Mouse (Mus musculus) heart, embryonic 12.5 days (tissue): ENCODE measurements around the gene Boc. TPM values are rescaled to one million over a fixed set of nuclear protein-coding genes. Genes with fewer than 3 reads are reported as not detected.
"Not testable (repeated sequence)": the region's sequence is repeated elsewhere in the genome, so short reads cannot be mapped to it uniquely, and the experiment has no call there.

Experiments
- ATAC-seq: fragments of 200-750 bp; cut with Nextera tagmentation; 2 replicates; pipeline ENCODE4 v1.8.0; 2017; ENCODE audit warnings: moderate TSS enrichment, moderate library complexity; ENCODE audit not compliant: insufficient number of reproducible peaks, low FRiP score
- H3K27ac ChIP-seq: fragments of 300-500 bp; sonication (generic); 2 replicates; pipeline ENCODE4 v1.5.1; 2016; ENCODE audit warnings: mild to moderate bottlenecking, moderate library complexity; ENCODE audit not compliant: poor library complexity, severe bottlenecking
- H3K27me3 ChIP-seq: fragments of 300-500 bp; sonication (generic); replicated peaks from 2 replicates; pipeline ENCODE4 v1.6.1; 2016; ENCODE audit warnings: mild to moderate bottlenecking, moderate library complexity
- H3K36me3 ChIP-seq: fragments of 300-500 bp; sonication (generic); 2 replicates; pipeline ENCODE4 v1.6.1; 2016; ENCODE audit warnings: mild to moderate bottlenecking, moderate library complexity
- H3K4me1 ChIP-seq: fragments of 300-500 bp; sonication (generic); replicated peaks from 2 replicates; pipeline ENCODE4 v1.6.1; 2016; ENCODE audit warnings: mild to moderate bottlenecking
- H3K4me2 ChIP-seq: fragments of 300-500 bp; sonication (generic); 2 replicates; pipeline ENCODE4 v1.6.1; 2016; ENCODE audit warnings: mild to moderate bottlenecking, moderate library complexity
- H3K4me3 ChIP-seq: fragments of 300-500 bp; sonication (generic); 2 replicates; pipeline ENCODE4 v1.5.1; 2016; ENCODE audit warnings: mild to moderate bottlenecking
- H3K9ac ChIP-seq: fragments of 300-500 bp; sonication (generic); 2 replicates; pipeline ENCODE4 v1.6.1; 2016; ENCODE audit warnings: mild to moderate bottlenecking, moderate library complexity
- H3K9me3 ChIP-seq: fragments of 300-500 bp; sonication (generic); replicated peaks from 2 replicates; pipeline ENCODE4 v1.6.1; 2016; ENCODE audit warnings: mild to moderate bottlenecking, moderate library complexity
- WGBS: fragments of 180-500 bp; shearing (Covaris S2); methylation state at CpG from one replicate; pipeline ENCODE4 v1.1.7; 2016; 5-methylcytosine and 5-hydroxymethylcytosine counted together
- microRNA-seq: library from miRNA; unstranded; fragments of <30 nt; microRNA quantifications from one replicate; pipeline ENCODE4, GENCODE M21; 2017
- polyA plus RNA-seq: library from polyadenylated mRNA; unstranded; fragments of >200 nt; fragmentation: Nextera tagmentation; extraction: Ambion mirVana; gene quantifications from 2 replicates; pipeline ENCODE4 v1.2.1, GENCODE M21; 2016

Gene Boc
- polyA plus RNA-seq, 1 experiment from 2014 or later: 7.9 TPM

DNA sequence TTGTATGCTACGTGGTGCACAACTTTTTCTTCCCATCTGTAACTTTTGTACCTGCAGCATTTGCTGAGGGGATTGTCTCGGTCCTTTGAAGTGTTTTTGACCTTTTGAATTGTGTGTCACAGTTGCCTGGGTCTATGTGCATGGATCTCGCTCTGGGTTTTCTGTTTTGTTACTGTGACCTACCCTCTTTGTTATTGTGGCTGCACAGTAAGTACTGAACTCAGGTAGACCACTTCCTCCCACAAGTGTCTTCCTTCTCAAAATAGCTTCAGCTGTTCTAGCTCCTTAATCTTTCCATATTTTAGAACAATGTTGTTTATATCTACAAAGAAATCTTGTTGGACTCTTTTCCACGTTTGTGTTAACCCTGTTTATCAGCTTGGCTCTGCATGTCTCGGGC lies 97.8 kb downstream of the Boc start:
- ATAC-seq: no peak
- WGBS: 69% methylated on average over 5 of the region's 5 CpGs
- Histone ChIP-seq H3K9me3 (no peaks in the 10 kb centered on the region), H3K4me3 (no peak overlapping the region), H3K4me1 (0 out of 2 replicates have a peak, but pooled peaks cover 3% of the 10 kb centered on the region), H3K9ac (no peak overlapping the region), H3K27ac (no peak overlapping the region), H3K4me2 (no peak overlapping the region), H3K27me3 (no peaks in the 10 kb centered on the region), H3K36me3 (no peaks in the 10 kb centered on the region)

DNA sequence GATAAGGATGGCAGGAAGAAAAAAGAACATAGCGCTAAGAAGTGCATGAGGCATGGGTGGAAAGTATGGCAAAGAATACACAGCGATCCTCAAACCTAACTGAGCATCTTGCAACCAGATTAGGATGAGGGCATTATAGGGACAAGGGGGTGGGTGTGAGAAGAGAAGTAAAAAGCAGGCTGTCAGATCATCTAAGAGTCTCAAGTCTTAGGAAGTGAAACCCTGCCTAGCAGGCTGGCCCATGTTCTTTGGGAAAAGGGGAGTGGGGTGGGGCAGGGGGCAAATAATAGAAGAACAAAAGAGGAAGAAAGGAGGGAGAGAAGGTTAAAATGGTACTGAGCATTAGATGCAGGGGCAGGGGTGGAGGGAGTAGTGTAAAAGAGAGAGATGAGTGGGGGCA lies 99.9 kb downstream of the Boc start:
- WGBS: 85% methylated on average over 2 of the region's 2 CpGs
- no peak for ATAC-seq
- H3K9me3 ChIP-seq: no peaks in the 10 kb centered on the region

DNA sequence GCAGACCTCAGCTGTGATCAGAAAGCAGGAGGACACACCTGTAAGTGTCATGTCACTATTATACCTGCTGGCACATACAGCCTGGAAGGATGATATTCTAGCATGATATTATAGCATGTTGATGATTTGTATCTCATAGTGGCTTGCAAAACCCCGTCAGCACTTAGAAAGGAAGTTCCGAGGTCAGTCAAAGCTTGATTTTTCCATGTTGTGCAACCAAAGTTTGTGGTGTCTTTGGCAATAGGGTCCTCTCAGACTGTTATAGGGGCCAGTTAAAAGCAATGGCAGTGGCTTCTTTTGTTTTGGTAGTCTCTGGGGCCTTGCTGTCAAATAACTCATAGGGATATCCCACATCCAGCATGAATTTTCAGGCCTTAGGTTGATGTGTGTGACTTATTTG lies 100.8 kb downstream of the Boc start:
- Histone ChIP-seq H3K36me3 (no peaks in the 10 kb centered on the region), H3K4me2 (no peak overlapping the region), H3K9me3 (no peaks in the 10 kb centered on the region), H3K9ac (no peak overlapping the region), H3K4me1 (no peaks in the 10 kb centered on the region), H3K27ac (no peak overlapping the region), H3K4me3 (no peak overlapping the region), H3K27me3 (no peaks in the 10 kb centered on the region)
- ATAC-seq: no peak
- 78% methylated on average over 2 of the region's 2 CpGs for WGBS

More for the DNA sequence above, 99.9 kb downstream of the Boc start:
- Histone ChIP-seq H3K27ac (no peak overlapping the region), H3K36me3 (no peaks in the 10 kb centered on the region), H3K4me3 (no peak overlapping the region), H3K4me1 (0 out of 2 replicates have a peak, but pooled peaks cover 3% of the 10 kb centered on the region), H3K9ac (no peak overlapping the region), H3K27me3 (no peaks in the 10 kb centered on the region), H3K4me2 (no peak overlapping the region)

DNA sequence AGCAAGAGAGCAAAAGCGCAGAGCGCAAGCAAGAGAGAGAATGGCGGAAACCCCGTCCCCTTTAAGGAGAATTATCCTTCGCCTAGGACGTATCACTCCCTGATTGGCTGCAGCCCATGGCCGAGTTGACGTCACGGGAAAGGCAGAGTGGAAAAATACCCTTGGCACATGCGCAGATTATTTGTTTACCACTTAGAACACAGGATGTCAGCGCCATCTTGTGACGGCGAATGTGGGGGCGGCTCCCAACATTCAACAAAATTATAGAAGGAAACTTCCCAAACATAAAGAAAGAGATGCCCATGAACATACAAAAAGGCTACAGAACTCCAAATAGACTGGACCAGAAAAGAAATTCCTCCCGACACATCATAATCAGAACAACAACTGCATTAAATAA lies 116.8 kb downstream of the Boc start:
- H3K9me3 ChIP-seq, H3K4me2 ChIP-seq, H3K4me3 ChIP-seq, ATAC-seq, H3K27ac ChIP-seq, H3K9ac ChIP-seq, H3K27me3 ChIP-seq, H3K36me3 ChIP-seq, H3K4me1 ChIP-seq: not testable (repeated sequence)
- WGBS: 91% methylated on average over 15 of the region's 15 CpGs

DNA sequence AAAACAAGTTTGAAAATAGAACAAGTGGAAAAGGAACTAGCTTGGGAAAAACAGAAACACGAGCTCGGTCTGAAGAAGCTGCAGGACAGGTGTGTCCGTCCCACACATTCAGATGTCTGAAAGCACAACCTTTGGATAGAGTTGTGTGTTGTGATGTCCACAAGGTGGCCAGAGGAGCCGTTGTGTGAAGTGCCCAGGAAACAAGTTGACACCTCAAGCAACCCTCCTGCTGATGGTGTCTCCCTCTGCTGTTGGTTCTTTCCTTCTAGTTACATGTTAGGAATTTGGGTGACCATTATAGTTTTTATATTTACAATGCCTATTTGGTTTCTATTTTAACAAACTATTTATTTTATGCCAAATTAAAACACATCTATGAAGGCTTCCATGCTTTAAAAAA lies 123.2 kb downstream of the Boc start:
- Histone ChIP-seq H3K27me3 (no peaks in the 10 kb centered on the region), H3K4me2 (no peak overlapping the region), H3K36me3 (no peaks in the 10 kb centered on the region), H3K27ac (no peak overlapping the region), H3K9me3 (no peaks in the 10 kb centered on the region), H3K4me3 (no peak overlapping the region), H3K4me1 (no peaks in the 10 kb centered on the region), H3K9ac (no peak overlapping the region)
- 69% methylated on average over 4 of the region's 4 CpGs for WGBS
- ATAC-seq: no peak

Small RNA genes within 50 kb of the gene (microRNA-seq; reads per million reads assigned to microRNA genes)
- gene Mir3081: 2.8 reads per million, percentile 6 among the genes with 10 or more reads in this experiment

Other genes with a start within 250 kb of the Boc start
- gene Sidt1, start 225.7 kb downstream of the Boc start, polyA plus RNA-seq: not detected in 2 replicates
- 22.1 and 23.9 TPM in 2 replicates for gene Spice1, start 211.8 kb downstream of the Boc start, polyA plus RNA-seq
- gene Cfap44, start 164.1 kb downstream of the Boc start, polyA plus RNA-seq: 0.10 and 0.19 TPM in 2 replicates
- 6.8 and 7.1 TPM in 2 replicates for gene Nepro, start 165.4 kb upstream of the Boc start, polyA plus RNA-seq
- gene Gtpbp8, start 187.5 kb upstream of the Boc start, polyA plus RNA-seq: 23.2 and 27.6 TPM in 2 replicates
- 1.7 and 1.8 TPM in 2 replicates for gene Cd200r1, start 206.8 kb upstream of the Boc start, polyA plus RNA-seq